Mouse (Mus musculus): ENCODE measurements around the gene Ang6. TPM values are rescaled to one million over a fixed set of nuclear protein-coding genes. Genes with fewer than 3 reads are reported as not detected.
"Not testable (repeated sequence)": the region's sequence is repeated elsewhere in the genome, so short reads cannot be mapped to it uniquely, and the experiment has no call there.

Gene Ang6
- total RNA-seq (2021) = not detected
- long read RNA-seq, experiment 1 = 0 reads
- long read RNA-seq, experiment 2 = 0 reads

DNA sequence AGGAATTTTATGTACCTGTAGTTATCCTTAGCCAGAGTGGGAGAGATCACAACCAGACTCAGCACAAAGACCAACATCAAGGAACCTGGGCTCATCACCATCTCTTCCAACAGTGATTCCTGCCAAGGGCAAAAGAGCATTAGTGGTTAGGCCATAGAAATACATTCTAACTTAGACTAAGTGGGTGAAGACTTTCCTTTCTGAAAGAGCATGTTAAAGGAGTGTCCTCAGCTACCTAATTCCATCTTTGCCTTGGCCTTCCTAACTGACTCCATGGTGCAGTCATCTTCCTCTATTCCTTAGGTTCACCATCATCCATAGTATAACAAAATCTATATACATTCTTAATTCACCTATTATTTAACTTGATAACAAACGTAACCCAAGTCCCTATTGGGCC is at the start of gene Ang6:
Gene Ang6 (minus strand): TSS at position 101 of the 400 bp plus-strand sequence.
- no peak for DNase-seq

DNA sequence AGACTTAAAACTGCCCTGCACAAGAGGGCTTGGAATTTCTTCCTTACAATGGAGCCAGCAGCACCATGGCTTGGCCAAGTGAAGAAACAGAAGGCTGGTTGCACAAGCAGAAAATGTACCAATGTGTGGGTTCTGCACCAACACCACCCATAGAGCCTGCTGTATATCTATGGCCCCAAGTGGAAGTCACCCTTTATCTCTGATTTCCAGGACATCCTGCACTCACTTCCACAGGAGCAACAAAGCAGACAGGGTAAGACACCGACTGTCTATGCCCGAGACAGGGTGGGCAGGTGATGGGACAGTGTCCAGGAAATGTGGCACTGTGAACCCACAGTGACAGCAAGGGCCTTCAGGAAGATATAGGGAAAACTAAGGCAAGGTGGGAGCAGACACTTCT is 44.5 kb upstream of the Ang6 start:
- not testable (repeated sequence) for DNase-seq

DNA sequence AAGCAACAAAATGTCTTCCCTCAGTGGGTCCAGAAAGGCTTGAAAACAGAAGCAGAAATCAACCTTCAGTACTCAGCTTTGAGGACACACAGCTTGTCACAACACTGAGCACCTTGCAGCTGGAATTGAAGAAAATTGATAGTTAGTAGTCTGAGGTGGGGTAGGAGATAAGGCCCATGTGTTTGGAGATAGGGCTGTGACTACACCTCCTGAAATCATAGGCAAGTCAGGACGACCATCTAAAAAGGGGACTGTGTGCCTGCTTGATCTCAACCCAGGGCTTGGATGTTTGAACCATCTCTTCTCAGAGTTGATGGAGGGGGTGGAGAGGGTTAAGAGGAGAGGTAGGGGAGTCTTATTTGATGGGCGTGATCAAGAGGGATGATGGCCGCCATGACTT is 29.8 kb upstream of the Ang6 start:
- DNase-seq = not testable (repeated sequence)

DNA sequence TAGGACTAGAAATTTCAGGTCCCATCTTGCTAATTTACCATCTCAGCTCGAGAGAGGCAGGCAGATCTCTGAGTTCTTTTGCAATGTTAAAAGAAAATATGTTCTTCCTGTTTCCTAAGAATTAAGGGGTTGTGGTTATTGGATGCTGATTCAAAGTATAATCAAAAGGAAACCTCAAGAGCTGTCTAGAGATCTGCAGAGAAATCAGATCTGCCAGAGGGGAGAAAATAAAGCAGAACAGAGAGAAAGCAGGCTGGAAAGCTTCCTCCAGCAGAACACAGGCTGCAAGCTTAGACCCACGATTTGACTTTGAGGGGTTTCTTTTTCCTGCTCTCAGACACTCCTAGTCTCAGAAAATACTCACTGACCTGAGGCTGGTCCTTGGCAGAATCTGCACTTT is 7.6 kb upstream of the Ang6 start:
- DNase-seq = not testable (repeated sequence)

DNA sequence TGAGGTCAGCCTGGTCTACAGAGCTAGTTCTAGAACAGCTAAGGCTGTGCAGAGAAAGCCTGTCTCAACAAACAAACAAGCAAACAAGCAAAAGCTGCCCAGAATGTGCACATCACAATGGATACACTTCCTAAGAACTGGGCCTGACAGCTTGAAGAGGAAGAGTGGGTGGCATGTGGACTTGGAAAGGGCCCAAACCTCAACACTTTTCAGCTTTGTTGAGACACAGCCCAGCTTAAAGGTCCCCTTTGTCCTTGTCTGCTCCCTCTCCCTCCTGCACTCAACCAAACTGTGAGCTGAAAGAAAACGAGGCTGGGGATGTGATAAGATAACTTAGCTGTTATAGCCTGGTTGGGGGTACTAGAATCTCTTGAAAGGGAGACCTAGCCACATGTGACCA is 6.0 kb upstream of the Ang6 start:
- DNase-seq = not testable (repeated sequence)

DNA sequence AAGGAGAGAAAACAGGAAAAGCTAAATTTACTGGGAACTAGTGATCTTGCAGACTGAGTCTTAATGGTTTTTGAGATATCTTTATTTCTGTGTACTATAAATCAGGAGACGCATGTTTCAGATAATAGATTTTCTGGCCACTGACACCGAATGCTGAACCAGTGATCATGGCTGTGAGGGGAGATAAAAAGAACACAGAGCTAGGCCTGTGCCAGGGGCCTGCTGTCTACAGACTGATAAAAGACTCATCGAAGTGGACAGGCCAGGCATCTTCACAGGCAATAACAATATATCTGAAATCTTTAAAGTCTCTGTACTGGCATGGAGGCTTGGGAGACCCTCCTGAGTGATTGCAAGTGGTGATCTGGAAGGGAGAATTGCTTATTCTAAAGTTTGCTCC is 469 bp downstream of the Ang6 start:
- DNase-seq = no peak

DNA sequence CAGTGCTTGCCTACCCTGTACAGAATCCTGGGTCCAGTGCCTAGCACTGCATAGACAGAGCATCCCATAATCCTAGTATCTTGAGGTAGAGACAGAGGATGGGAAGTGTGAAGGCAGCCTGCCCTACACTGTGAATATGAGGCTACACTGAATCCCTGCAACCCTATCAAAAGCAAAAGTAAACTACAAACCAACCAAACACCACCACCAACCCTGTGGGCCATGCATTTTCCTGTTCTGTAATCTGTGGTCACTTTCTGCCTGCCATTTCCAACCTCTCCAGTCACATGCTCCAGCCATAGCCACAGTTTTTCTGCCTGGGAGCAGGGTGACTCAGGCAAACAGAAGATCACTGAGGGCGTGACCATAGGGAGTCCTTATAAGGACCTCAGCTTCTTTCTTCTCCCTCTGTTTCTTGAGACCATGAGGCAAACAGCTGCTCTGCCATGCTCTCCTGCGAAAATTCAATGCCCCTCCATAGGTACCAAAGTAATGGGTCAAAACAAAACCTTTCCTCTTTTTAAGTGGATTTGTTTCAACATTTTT is 3.5 kb downstream of the Ang6 start:
- not testable (repeated sequence) for DNase-seq

DNA sequence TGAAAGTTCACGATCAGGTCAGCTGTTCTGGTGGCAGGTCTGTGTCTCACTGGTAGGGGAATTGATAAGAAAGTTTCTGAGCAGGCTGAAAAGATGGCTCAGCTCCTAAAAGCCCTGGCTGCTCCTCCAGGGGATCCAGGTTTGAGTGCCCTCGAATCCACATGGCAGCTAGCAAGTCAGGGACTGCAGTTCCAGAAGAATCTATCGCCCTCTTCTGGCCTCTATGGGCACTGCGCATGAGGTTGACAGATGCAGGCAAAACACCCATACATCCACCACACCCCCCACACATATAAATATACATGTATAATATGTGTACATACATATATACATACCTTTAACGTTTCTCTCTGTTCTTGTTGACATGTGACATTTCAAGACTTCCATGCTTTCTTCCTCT is 14.7 kb downstream of the Ang6 start:
- peak; percentile 67 to 81 for DNase-seq

DNA sequence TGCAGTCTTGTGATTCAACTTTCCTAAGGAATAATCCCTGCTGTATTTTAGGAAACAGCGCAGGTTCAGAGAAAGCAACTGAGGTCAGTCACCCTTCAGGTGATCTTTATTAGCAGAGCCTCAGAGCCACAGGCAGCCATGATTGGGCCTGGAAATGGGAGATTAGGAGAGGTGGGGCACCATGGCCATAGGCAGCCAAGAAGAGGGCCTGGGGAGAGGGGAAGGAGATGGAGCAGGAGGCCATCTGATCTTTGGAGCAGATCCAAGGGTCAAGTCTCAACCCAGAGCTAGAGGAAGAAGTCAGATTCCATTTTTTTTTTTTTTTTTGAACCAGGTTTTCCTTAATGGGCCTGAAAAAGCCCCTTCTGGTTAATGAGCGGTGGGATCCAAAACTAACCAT is 15.9 kb downstream of the Ang6 start:
- DNase-seq = no peak

DNA sequence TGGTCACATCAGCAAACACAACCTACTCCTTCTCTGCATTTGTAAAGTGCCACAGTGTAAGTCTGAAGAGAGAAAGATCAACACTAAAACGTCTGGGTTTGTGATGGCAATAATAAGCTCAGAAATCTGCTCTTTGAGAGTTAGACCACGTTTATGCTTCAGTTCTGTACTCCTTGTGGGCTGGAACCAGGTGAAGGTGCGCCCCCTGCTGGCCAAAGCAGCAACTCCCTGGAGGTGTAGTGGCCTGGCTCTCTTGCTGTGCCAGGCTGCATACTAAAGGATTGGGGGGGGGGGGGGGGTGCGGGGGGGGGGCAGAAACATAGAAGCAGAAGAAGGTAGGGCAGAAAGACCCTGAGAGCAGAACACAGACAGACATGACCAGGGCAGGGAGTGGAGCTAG is 18.2 kb downstream of the Ang6 start:
- peak; percentile 74 for DNase-seq

DNA sequence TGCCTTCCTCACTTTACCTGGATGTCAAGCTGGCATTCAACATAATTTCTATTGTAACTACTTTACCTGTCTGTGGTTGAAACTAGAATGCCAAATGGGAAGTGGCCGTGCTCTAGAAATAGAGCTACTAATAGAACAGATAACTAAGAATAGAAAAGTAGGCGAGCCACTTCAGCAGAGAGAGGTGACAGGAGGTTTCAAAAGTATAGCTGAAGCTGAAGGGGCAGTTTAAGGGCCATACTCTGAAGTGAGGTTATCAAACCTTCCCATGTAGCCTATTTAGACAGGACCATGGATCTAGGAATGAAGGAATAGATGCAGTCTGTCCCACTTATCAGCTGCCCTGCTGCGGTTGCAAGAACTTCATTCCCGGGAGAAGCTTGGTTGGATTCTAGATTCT is 18.6 kb downstream of the Ang6 start:
- DNase-seq = no peak

DNA sequence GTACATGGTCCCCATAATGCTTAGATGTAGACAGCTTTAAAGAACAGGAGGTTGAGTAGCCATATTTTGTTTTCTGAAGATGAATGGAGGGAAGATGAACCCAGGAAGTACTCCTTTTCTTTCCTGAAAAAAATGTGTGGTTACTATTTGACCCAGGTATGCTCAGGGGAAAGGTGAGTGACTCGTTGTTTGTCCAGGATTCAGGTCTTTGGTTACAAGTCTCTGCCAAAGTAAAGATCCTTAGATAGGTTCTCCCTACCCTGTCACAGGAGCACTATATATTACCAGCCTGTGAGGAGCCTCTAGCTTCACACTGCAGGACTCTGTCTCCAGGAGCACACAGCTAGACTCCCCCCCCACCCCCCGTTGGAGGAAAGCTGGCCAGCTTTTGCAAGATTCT is 45.3 kb downstream of the Ang6 start, which contains the start of gene Ang5:
Gene Ang5 (plus strand): TSS at position 301 of the 400 bp plus-strand sequence.
- DNase-seq = not testable (repeated sequence)

DNA sequence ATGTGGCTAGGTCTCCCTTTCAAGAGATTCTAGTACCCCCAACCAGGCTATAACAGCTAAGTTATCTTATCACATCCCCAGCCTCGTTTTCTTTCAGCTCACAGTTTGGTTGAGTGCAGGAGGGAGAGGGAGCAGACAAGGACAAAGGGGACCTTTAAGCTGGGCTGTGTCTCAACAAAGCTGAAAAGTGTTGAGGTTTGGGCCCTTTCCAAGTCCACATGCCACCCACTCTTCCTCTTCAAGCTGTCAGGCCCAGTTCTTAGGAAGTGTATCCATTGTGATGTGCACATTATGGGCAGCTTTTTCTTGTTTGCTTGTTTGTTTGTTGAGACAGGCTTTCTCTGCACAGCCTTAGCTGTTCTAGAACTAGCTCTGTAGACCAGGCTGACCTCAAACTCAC is 47.0 kb downstream of the Ang6 start:
- not testable (repeated sequence) for DNase-seq

DNA sequence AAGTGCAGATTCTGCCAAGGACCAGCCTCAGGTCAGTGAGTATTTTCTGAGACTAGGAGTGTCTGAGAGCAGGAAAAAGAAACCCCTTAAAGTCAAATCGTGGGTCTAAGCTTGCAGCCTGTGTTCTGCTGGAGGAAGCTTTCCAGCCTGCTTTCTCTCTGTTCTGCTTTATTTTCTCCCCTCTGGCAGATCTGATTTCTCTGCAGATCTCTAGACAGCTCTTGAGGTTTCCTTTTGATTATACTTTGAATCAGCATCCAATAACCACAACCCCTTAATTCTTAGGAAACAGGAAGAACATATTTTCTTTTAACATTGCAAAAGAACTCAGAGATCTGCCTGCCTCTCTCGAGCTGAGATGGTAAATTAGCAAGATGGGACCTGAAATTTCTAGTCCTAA is 48.7 kb downstream of the Ang6 start:
- DNase-seq = not testable (repeated sequence)

Other genes starting within 250 kb of the Ang6 start
- gene Gm8180, start 217.5 kb downstream of the Ang6 start, total RNA-seq (2021) = not detected
- not detected for gene Ear1, start 126.8 kb downstream of the Ang6 start, total RNA-seq (2021)
- gene Ear10, start 78.7 kb downstream of the Ang6 start, total RNA-seq (2021) = not detected
- 1 to 10 TPM in 1 of 2 experiments, under 1 TPM in 1; 0.43 to 6.2 TPM for gene Gm8113, start 76.9 kb downstream of the Ang6 start, total RNA-seq (2021)
- not detected for gene Ang5, start 45.2 kb downstream of the Ang6 start, total RNA-seq (2021)
- 1 to 10 TPM in 1 of 2 experiments, under 1 TPM in 1; 0.95 to 3.0 TPM for gene Ear2, start 100.4 kb upstream of the Ang6 start, total RNA-seq (2021)
- not detected for gene Gm3327, start 121.6 kb upstream of the Ang6 start, total RNA-seq (2021)
- gene Gm8212, start 195.4 kb upstream of the Ang6 start, total RNA-seq (2021) = not detected
- not detected for gene 4930503E14Rik, start 211.0 kb upstream of the Ang6 start, total RNA-seq (2021)

Data from adrenal gland, postnatal 36 days (tissue).